Mouse (Mus musculus) liver, embryonic 12.5 days (tissue): ENCODE measurements at regions not wholly inside any gene's neighbourhood (a gene's known extent, or its start where the extent isn't known, plus 50 kb on each side); places are given as distances from the start of the nearest gene placed in this dataset.
"Not testable (repeated sequence)": the region's sequence is repeated elsewhere in the genome, so short reads cannot be mapped to it uniquely, and the experiment has no call there.

Source experiments
- ATAC-seq: fragments of 200-750 bp; cut with Nextera tagmentation; 2 replicates; pipeline ENCODE4 v1.8.0; 2017; ENCODE audit warnings: moderate number of reproducible peaks, mild to moderate bottlenecking, moderate library complexity
- H3K27ac ChIP-seq: fragments of 300-500 bp; sonication (generic); 2 replicates; pipeline ENCODE4 v1.5.1; 2016; ENCODE audit warnings: mild to moderate bottlenecking
- H3K27me3 ChIP-seq: fragments of 300-500 bp; sonication (generic); replicated peaks from 2 replicates; pipeline ENCODE4 v1.6.1; 2016; ENCODE audit warnings: mild to moderate bottlenecking, moderate library complexity
- H3K36me3 ChIP-seq: fragments of 300-500 bp; sonication (generic); 2 replicates; pipeline ENCODE4 v1.6.1; 2016; ENCODE audit warnings: mild to moderate bottlenecking, moderate library complexity
- H3K4me1 ChIP-seq: fragments of 300-500 bp; sonication (generic); 2 replicates; pipeline ENCODE4 v1.6.1; 2016
- H3K4me2 ChIP-seq: fragments of 300-500 bp; sonication (generic); 2 replicates; pipeline ENCODE4 v1.6.1; 2016; ENCODE audit warnings: mild to moderate bottlenecking, moderate library complexity
- H3K4me3 ChIP-seq: fragments of 300-500 bp; sonication (generic); 2 replicates; pipeline ENCODE4 v1.5.1; 2016; ENCODE audit warnings: mild to moderate bottlenecking, moderate library complexity
- H3K9ac ChIP-seq: fragments of 300-500 bp; sonication (generic); 2 replicates; pipeline ENCODE4 v1.6.1; 2016; ENCODE audit warnings: mild to moderate bottlenecking, moderate library complexity
- H3K9me3 ChIP-seq: fragments of 300-500 bp; sonication (generic); replicated peaks from 2 replicates; pipeline ENCODE4 v1.6.1; 2016; ENCODE audit warnings: mild to moderate bottlenecking, moderate library complexity
- WGBS: fragments of 180-500 bp; shearing (Covaris S2); methylation state at CpG from one replicate; pipeline ENCODE4 v1.1.7; 2016; ENCODE audit not compliant: insufficient replicate concordance; 5-methylcytosine and 5-hydroxymethylcytosine counted together

DNA sequence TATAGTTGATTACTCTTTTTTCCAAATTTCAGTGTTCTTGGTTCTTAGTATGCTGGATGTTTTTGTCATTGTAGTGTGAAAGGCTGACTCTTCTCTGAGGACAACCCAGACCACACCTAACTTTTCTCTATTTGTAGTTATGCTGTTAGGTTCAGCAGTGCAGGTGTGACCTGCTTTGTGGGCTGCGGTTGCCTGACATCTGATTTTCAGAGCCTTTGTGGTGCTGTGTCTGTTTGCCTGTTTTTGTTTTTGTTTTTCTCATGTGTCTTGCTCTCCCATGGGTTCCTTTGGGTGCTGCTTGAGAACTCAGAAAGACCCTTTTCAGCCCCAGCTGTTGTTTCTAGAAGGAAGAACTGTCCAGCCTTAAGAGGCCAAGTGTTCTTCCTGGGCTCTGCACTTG lies 52.0 kb upstream of the Trpm1 start:
- no peaks in the 10 kb centered on the region for H3K27me3 ChIP-seq
- 83% methylated on average over 1 of the region's 1 CpGs for WGBS
- H3K36me3 ChIP-seq: no peaks in the 10 kb centered on the region
- no peak overlapping the region for H3K4me3 ChIP-seq
- H3K27ac ChIP-seq: no peak overlapping the region
- ATAC-seq: no peak
- no peak overlapping the region for H3K4me2 ChIP-seq
- no peaks in the 10 kb centered on the region for H3K9me3 ChIP-seq
- H3K9ac ChIP-seq: no peak overlapping the region
- H3K4me1 ChIP-seq: no peaks in the 10 kb centered on the region

DNA sequence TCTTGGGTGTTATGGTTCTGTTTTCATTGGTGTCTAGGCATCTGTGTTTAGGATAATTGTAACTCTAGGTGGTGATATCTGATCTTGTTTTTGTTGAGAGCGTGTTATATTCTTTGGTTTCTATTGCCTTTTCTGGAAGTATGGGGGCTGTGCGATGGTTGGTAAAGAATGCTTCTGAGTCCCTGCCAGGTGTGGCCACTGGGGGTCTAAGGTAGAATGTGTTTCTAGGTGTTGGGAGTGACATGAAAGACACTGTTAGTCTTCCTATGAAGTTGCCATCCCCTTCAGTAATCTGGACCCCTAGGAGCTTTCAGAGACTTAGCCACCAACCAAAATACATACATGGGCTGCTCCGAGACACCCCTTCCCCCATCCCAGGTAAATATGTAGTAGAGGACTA lies 54.0 kb upstream of the Trpm1 start:
- Histone ChIP-seq H3K36me3 (no peaks in the 10 kb centered on the region), H3K4me1 (no peaks in the 10 kb centered on the region), H3K4me2 (no peak overlapping the region), H3K9me3 (no peaks in the 10 kb centered on the region), H3K9ac (no peak overlapping the region), H3K4me3 (no peak overlapping the region), H3K27ac (no peak overlapping the region), H3K27me3 (no peaks in the 10 kb centered on the region)
- ATAC-seq: no peak
- WGBS: 72% methylated on average over 3 of the region's 3 CpGs

DNA sequence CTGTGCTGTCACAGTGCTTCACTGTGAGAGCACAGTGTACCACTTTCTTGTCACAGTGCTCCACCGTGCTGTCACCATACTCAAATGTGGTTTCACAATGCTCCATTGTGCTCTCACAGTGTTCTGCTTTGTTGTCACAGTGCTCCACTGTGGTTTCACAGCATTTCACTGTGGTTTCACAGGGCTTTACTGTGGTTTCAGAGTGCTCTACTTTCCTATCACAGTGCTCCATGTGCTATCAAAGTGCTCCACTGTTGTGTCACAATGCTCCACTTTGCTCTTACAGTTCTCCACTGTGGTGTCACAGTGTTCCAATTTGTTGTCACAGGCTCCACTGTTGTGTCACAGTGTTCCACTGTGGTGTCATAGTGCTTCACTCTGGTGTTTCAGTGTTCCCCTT lies 63.6 kb upstream of the Trpm1 start:
- Histone ChIP-seq H3K9ac (no peak overlapping the region), H3K4me3 (no peak overlapping the region), H3K4me1 (no peaks in the 10 kb centered on the region), H3K9me3 (0 out of 2 replicates have a peak, but pooled peaks cover 3% of the 10 kb centered on the region), H3K27ac (no peak overlapping the region), H3K27me3 (no peaks in the 10 kb centered on the region), H3K36me3 (no peaks in the 10 kb centered on the region), H3K4me2 (no peak overlapping the region)
- no peak for ATAC-seq
- 56% methylated on average over 1 of the region's 1 CpGs for WGBS

DNA sequence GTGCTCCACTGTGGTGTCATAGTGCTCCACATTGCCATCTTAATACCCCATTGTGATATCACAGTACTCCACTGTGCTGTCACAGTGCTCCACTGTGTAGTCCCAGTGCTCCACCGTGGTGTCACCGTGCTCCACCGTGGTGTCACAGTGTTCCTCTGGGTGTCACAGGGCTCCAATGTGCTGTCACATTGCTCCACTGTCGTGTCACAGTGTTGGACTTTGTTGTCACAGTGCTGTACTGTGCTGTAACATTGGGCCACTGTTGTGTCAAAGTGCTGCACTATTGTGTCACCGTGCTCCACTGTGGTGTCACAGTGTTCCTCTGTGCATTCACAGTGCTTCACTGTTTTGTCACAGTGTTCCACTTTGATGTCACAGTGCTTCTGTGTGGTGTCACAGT lies 64.6 kb upstream of the Trpm1 start:
- no peak overlapping the region for H3K27ac ChIP-seq
- H3K9ac ChIP-seq: no peak overlapping the region
- no peaks in the 10 kb centered on the region for H3K27me3 ChIP-seq
- 57% methylated on average over 5 of the region's 5 CpGs for WGBS
- no peak for ATAC-seq
- H3K4me3 ChIP-seq: no peak overlapping the region
- H3K36me3 ChIP-seq: no peaks in the 10 kb centered on the region
- H3K4me1 ChIP-seq: no peaks in the 10 kb centered on the region
- no peak overlapping the region for H3K4me2 ChIP-seq
- 0 out of 2 replicates have a peak, but pooled peaks cover 3% of the 10 kb centered on the region for H3K9me3 ChIP-seq

DNA sequence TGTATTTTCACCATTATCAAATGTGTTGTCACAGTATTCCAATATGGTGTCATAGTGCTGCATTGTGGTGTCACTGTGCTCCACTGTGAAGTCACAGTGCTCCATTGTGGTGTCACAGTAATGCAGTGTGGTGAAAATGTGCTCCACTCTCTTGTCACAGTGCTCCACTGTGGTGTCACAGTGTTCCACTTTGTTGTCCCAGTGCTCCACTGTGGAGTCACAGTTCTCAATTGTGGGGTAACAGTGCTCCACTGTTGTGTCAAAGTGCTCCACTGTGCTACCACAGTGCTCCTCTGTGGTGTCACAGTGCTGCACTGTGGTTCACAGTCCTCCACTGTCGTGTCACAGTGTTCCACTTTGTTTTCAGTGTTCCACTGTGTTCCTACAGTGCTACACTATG lies 69.7 kb upstream of the Trpm1 start:
- not testable (repeated sequence) for H3K4me3 ChIP-seq, H3K4me2 ChIP-seq, ATAC-seq, H3K9me3 ChIP-seq, H3K9ac ChIP-seq, H3K36me3 ChIP-seq, H3K27ac ChIP-seq, H3K4me1 ChIP-seq, H3K27me3 ChIP-seq
- WGBS: 26% methylated on average over 1 of the region's 1 CpGs

DNA sequence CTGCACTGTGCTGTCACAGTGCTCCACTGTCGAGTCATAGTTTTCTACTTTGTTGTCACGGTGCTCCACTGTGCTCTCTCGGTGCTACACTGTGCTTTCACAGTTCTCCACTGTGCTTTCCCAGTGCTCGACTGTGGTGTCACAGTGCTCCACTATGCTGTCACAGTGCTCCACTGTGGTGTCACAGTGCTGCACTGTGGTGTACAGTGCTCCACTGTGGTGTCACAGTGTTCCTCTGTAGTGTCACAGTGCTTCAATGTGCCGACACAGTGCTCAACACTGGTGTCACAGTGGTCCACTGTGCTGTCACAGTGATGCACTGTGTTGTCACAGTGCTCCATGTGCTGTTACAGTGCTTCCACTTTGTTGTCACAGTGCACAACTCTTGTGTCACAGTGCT lies 71.0 kb upstream of the Trpm1 start:
- Histone ChIP-seq H3K4me3 (no peak overlapping the region), H3K4me2 (no peak overlapping the region), H3K9ac (no peak overlapping the region), H3K27ac (no peak overlapping the region), H3K4me1 (no peaks in the 10 kb centered on the region), H3K9me3 (no peaks in the 10 kb centered on the region), H3K27me3 (0 out of 2 replicates have a peak, but pooled peaks cover 3% of the 10 kb centered on the region), H3K36me3 (no peaks in the 10 kb centered on the region)
- ATAC-seq: no peak
- 62% methylated on average over 5 of the region's 5 CpGs for WGBS

DNA sequence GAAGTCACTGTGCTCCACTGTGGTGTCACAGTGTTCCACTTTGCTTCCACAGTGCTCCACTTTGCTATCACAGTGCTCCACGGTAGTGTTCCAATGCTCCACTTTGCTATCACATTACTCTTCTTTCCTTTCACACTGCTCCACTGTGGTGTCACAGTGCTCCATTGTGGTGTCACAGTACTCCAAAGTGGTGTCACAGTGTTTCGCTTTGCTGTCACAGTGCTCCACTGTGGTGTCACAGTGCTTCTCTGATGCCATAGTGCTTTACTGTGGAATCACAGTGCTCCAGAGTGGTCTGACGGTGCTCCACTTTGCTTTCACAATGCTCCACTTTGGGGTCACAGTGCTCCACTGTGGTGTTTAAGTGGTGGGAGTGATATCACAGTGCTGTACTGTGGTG lies 71.4 kb upstream of the Trpm1 start:
- Histone ChIP-seq H3K36me3 (no peaks in the 10 kb centered on the region), H3K9ac (no peak overlapping the region), H3K4me1 (no peaks in the 10 kb centered on the region), H3K4me2 (no peak overlapping the region), H3K27ac (no peak overlapping the region), H3K27me3 (0 out of 2 replicates have a peak, but pooled peaks cover 3% of the 10 kb centered on the region), H3K4me3 (no peak overlapping the region), H3K9me3 (no peaks in the 10 kb centered on the region)
- 75% methylated on average over 3 of the region's 3 CpGs for WGBS
- ATAC-seq: no peak

DNA sequence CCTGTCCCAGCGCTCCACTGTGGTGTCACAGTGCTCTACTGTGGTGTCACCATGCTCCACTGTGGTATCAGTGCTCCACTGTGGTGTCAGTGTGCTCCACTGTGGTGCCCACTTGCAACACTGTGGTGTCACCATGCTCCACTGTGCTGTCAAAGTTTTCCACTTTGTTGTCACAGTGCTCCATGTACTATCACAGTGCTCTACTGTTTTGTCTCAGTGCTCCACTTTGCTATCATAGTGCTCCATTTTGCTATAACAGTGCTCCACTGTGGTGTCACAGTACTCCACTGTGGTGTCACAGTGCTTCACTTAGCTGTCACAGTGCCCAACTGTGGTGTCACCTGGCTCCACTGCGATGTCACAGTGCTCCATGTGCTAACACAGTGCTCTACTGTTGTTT lies 72.0 kb upstream of the Trpm1 start:
- no peak overlapping the region for H3K4me2 ChIP-seq
- no peaks in the 10 kb centered on the region for H3K36me3 ChIP-seq
- no peak overlapping the region for H3K27ac ChIP-seq
- H3K9ac ChIP-seq: no peak overlapping the region
- no peak for ATAC-seq
- 0 out of 2 replicates have a peak, but pooled peaks cover 3% of the 10 kb centered on the region for H3K27me3 ChIP-seq
- WGBS: 54% methylated on average over 2 of the region's 2 CpGs
- no peak overlapping the region for H3K4me3 ChIP-seq
- no peaks in the 10 kb centered on the region for H3K9me3 ChIP-seq
- no peaks in the 10 kb centered on the region for H3K4me1 ChIP-seq

DNA sequence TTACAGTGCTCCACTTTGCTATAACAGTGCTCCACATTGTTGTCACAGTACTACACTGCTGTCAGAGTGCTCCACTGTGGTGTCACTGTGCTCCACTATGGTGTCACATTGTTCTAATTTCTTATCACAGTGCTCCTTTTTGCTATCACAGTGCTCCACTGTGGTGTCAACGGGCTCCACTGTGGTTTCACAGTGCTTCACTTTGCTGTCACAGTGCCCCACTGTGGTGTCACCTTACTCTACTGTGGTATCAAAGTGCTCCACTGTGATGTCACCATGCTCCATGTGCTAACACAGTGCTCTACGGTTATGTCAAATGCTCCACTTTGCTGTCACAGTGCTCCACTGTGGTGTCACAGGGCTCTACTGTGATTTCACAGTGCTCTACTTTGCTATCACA lies 72.6 kb upstream of the Trpm1 start:
- Histone ChIP-seq H3K4me3 (no peak overlapping the region), H3K4me1 (no peaks in the 10 kb centered on the region), H3K27ac (no peak overlapping the region), H3K27me3 (0 out of 2 replicates have a peak, but pooled peaks cover 3% of the 10 kb centered on the region), H3K9ac (no peak overlapping the region), H3K4me2 (no peak overlapping the region), H3K9me3 (no peaks in the 10 kb centered on the region), H3K36me3 (no peaks in the 10 kb centered on the region)
- whole genome bisulfite sequencing: 65% methylated on average over 2 of the region's 2 CpGs
- no peak for ATAC-seq

DNA sequence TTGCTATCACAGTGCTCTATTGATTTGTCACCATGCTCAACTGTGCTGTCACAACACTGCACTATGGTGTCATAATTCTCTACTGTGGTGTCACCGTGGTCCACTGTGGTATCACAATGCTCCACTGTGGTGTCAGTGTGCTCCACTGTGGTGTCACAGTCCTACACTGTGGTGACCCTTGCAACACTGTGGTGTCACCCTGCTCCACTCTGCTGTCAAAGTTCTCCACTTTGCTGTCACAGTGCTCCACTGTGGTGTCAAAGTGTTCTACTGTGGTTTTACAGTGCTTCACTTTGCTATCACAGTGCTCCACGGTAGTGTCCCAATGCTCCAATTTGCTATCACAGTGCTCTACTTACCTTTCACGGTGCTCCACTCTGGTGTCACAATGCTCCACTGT lies 74.3 kb upstream of the Trpm1 start:
- Histone ChIP-seq H3K9ac (no peak overlapping the region), H3K9me3 (no peaks in the 10 kb centered on the region), H3K36me3 (no peaks in the 10 kb centered on the region), H3K27ac (no peak overlapping the region), H3K4me2 (no peak overlapping the region), H3K27me3 (0 out of 2 replicates have a peak, but pooled peaks cover 3% of the 10 kb centered on the region), H3K4me1 (no peaks in the 10 kb centered on the region), H3K4me3 (no peak overlapping the region)
- ATAC-seq: no peak
- WGBS: 70% methylated on average over 3 of the region's 3 CpGs

DNA sequence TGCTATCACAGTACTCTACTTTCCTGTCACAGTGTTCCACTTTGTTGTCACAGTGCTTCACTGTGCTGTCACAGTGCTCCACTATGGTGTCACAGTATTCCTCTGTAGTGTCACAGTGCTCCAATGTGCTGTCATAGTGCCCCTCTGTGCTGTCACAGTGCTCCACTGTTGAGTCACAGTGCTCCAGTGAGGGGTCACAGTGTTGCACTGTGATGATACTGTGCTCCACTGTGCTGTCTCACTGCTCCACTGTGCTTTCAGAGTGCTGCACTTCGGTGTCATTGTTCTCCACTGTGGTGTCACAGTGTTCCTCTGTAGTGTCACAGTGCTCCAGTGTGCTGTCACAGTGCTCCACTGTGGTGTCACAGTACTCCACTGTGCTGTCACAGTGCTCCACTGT lies 75.0 kb upstream of the Trpm1 start:
- no peak overlapping the region for H3K27ac ChIP-seq
- ATAC-seq: no peak
- H3K4me2 ChIP-seq: no peak overlapping the region
- no peaks in the 10 kb centered on the region for H3K36me3 ChIP-seq
- H3K4me3 ChIP-seq: no peak overlapping the region
- no peak overlapping the region for H3K9ac ChIP-seq
- no peaks in the 10 kb centered on the region for H3K9me3 ChIP-seq
- H3K27me3 ChIP-seq: 0 out of 2 replicates have a peak, but pooled peaks cover 3% of the 10 kb centered on the region
- H3K4me1 ChIP-seq: no peaks in the 10 kb centered on the region
- WGBS: 54% methylated on average over 1 of the region's 1 CpGs

DNA sequence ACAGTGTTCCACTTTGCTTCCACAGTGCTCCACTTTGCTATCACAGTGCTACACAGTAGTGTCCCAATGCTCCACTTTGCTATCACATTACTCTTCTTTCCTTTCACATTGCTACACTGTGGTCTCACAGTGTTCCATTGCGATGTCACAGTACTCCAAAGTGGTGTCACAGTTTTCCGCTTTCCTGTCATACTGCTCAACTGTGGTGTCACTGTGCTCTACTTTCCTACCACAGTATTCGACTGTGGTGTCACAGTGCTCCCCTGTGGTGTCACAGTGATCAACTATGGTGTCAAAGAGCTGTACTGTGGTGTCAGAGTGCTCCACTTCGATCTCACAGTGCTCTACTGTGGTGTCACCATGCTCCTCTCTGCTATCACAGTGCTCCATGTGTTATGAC lies 76.1 kb upstream of the Trpm1 start:
- WGBS: 57% methylated on average over 4 of the region's 4 CpGs
- Histone ChIP-seq H3K4me1 (no peaks in the 10 kb centered on the region), H3K4me2 (no peak overlapping the region), H3K4me3 (no peak overlapping the region), H3K27me3 (0 out of 2 replicates have a peak, but pooled peaks cover 3% of the 10 kb centered on the region), H3K9me3 (no peaks in the 10 kb centered on the region), H3K36me3 (no peaks in the 10 kb centered on the region), H3K27ac (no peak overlapping the region), H3K9ac (no peak overlapping the region)
- ATAC-seq: no peak

DNA sequence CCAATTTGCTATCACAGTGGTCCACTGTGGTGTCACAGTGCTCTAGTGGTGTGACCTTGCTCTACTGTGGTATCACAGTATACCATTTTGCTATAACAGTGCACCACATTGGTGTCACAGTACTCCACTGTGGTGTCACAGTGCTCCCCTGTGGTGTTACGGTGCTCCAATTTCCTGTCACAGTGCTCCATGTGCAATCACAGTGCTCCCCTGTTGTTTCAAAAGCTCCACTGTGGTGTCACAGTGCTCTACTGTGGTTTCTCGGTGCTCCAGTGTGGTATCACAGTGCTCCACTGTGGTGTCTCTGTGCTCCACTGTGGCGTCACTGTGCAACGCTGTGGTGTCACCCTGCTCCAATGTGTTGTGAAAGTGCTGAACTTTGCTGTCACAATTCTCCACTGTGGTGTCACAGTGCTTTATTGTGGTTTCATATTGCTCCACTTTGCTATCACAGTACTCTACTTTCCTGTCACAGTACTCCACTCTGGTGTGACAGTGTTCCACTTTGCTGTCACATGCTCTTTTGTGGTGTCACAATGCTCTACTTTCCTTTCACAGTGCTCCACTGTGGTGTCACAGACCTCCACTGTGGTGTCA lies 76.8 kb upstream of the Trpm1 start:
- no peak overlapping the region for H3K4me3 ChIP-seq
- no peak overlapping the region for H3K9ac ChIP-seq
- 0 out of 2 replicates have a peak, but pooled peaks cover 3% of the 10 kb centered on the region for H3K27me3 ChIP-seq
- H3K4me1 ChIP-seq: no peaks in the 10 kb centered on the region
- H3K27ac ChIP-seq: no peak overlapping the region
- no peaks in the 10 kb centered on the region for H3K36me3 ChIP-seq
- no peaks in the 10 kb centered on the region for H3K9me3 ChIP-seq
- 77% methylated on average over 4 of the region's 4 CpGs for WGBS
- no peak overlapping the region for H3K4me2 ChIP-seq
- ATAC-seq: no peak
